Mouse (Mus musculus) left cerebral cortex, adult 11 months (tissue): Measurements from ENCODE around the gene Npepps.

ENCODE experiments used
- DNase-seq: peaks from one replicate; pipeline ENCODE4 v3.0.0; 2022; ENCODE audit warnings: low spot score

The Npepps gene

GRCm38 (mm10) chr11:97186947-97187763 is 93.3 kb downstream of the Npepps start:
- DNase-seq = peak; percentile 89

GRCm38 (mm10) chr11:97185704-97186614 is 94.5 kb downstream of the Npepps start:
- no peak for DNase-seq

- DNase-seq = no peak
Observed at GRCm38 (mm10) chr11:97184875-97185274, 95.6 kb downstream of the Npepps start.

DNA sequence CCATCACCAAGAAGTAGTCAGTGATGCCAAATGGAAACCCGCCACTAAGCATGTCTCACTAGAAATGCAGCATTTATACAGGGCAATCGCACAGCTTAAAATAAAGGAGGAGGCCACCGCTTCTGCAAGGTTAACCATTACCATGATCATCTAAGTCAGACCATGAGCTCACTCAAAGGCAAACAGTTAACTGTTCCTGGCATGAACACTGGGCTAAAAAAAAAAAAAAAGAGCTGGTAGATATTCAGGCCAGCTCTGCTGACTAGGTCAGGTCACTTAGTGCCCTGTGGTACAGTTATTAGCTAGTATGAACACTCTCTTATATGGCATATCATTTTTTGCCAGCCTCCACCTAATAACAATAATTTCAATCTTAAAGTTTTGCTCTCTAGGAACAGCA is 98.0 kb downstream of the Npepps start:
- DNase-seq = no peak

GRCm38 (mm10) chr11:97181061-97181460 is 99.4 kb downstream of the Npepps start:
- no peak for DNase-seq

DNA sequence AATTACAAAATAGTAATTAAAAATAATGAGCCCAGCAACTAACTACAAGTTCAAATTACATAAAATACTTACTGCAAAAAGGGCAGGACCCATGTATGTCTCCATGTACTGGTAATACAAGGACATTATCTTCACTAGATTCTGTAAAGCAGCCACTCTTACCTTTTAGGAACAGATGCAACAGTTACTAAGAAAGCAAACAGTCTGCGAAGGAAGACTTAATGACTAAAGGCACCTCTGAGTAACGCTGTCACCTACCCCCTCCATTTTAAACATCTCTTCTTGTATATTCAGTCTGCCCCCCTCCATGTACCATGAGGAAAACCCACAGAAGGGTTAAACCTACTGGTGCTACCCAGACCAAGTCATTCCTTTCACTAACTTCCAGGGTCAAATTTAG is 102.2 kb downstream of the Npepps start:
- DNase-seq = no peak

DNA sequence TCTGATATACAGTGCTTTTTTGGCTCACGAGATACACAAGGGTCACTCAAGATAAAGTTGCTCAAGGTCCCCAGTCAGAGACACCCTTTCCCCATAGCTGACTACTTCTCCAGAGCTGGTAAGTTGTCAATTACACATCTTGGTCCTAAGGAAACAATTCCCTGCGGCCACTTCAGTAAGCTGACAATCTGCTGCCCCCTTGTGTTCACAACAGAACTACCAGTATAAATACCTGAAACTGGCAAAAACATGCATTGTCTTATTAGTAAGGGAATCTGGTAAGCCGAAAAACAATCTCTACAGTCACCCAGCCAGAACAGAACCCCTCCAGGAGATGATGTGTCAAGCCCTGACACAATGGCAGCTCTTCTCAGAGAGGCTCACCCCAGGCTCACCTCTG is 103.6 kb downstream of the Npepps start:
- DNase-seq = no peak

DNA sequence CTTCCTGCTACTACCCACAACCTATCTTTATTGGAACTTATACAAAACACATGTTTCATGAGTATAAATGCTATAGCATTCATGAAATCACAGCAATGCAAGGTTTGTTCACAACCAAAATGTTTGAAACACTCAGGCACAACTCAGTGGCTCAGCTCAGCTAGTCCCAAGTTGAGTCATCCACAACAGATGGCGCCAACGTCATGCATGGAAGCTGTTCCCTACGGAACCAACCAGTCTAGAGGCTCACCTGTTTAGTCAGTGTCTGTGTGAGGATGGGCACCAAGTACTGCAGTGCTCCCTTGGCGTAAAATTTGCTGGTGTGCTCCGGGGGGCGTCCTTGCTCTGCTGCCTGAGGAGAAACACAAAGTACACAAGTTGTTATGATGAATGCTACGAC is 104.9 kb downstream of the Npepps start:
- DNase-seq = no peak

DNA sequence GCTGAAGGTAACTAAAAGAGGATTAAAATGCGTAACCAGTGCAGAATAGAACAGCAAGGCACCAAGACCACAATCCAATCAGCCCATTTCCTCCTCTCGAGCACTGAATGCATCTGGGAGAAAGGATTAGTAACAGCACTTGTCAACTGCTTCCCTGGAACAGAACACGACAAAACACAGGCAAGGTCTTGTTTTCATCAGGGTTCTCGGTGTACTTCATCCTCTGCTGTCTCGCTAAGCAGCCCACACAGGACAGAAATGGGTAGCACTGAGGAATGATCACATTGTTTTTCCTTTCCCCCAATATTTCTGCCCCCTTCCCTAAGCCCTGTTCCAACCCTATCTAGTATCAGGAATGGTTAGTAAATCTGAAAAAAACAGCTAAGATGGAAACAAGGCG is 120.1 kb downstream of the Npepps start:
- DNase-seq = no peak

DNA sequence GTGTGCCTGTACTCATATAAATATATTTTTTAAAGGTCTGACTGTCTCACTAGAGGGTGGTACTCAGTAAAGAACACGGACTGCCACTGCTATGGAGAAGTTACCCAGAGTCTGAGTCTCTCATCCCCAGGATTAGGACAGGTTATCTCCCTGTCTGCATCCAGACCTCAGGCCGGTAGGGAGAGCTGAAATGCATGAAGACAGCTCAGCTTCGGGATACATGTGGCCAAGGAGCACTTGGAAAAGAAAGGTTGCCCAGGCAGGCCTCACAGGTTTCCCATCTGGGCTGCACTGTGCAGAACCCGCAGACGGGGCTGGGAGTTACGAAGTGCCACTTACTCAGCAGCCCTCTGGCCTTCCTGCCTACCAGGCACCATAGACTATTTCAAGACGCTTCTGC is 123.4 kb downstream of the Npepps start:
- no peak for DNase-seq
